Mouse (Mus musculus) gastrocnemius, adult 2 months (tissue): Measurements from ENCODE around the gene Acot7. TPM values are rescaled to one million over a fixed set of nuclear protein-coding genes. Genes with fewer than 3 reads are reported as not detected.

Source experiments
- DNase-seq: peaks from one replicate; pipeline ENCODE4 v3.0.0; 2022
- H3K27ac ChIP-seq: fragments of 200-600 bp; 2 replicates; pipeline ENCODE4 v1.8.1; 2022; ENCODE audit warnings: mild to moderate bottlenecking
- H3K4me3 ChIP-seq: fragments of 200-600 bp; 2 replicates; pipeline ENCODE4 v1.8.1; 2022; ENCODE audit warnings: mild to moderate bottlenecking, moderate library complexity
- CTCF ChIP-seq: fragments of 200-600 bp; IDR thresholded peaks from 2 replicates; pipeline ENCODE4 v1.8.1; 2022; ENCODE audit warnings: antibody characterized with exemption, mild to moderate bottlenecking, moderate library complexity
- intact Hi-C: fragments of 180-260 bp; cut with DNase I; formaldehyde crosslinking; loops from one replicate; pipeline ENCODE4 v1.15.1; 2025
- total RNA-seq, 2 experiments: library from RNA; stranded (reverse); gene quantifications; 2 replicates each; pipeline ENCODE4 v1.2.3; 2021

The Acot7 gene
- total RNA-seq, 2 experiments from 2014 or later = 12.7 to 22.8 TPM

DNA sequence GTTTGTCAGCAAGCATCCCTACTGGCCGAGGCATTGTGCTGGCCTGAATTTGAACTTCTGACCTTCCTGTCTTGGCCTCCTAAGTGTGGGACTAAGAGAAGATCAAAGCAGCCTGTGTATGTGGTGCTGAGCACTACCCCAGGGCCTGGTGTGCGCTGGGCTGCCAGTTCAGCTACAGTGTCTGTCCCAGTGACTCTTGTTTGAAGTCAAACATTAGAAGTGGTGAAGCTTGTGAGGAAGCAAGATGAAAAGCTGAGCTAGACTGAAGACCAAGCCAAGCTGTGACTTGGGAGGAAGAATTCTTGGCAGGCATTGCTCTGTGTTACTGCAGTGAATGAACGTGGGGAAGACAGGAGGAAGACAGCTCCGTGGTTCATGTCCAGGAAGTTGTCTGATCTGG, 31.7 kb downstream of the Acot7 start:
- no peak overlapping the region for H3K4me3 ChIP-seq
- H3K27ac ChIP-seq = no peak overlapping the region
- intact Hi-C loops = no loop called here
- DNase-seq = no peak
- TF ChIP-seq CTCF = no peak

DNA sequence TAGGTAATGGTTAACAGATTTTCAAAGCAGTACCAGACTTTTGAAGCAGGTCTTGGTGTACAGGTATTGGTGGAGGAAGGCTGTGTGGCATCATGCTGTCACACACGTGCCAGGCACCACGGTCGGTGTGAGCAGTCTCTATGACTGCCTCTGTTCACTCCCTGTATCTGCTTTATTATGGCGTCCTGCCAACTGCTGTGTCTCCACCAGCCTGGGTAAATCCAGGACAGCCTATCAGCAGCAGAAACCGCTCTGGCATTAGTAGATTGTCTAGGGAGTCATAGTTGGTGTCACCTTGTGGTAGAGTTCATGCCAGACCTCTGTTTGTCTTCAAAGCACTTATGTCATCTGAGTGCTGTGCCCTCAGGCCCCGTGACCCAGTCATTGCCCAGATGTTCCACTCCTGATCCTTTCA, 34.2 kb downstream of the Acot7 start:
- TF ChIP-seq CTCF = no peak
- intact Hi-C loops = loop anchor here (1.0 kb wide), 1 partner anchor 39 kb away; no protein-coding TSS in a partner anchor
- no peak for DNase-seq
- Histone ChIP-seq H3K4me3 (no peak overlapping the region), H3K27ac (no peak overlapping the region)

DNA sequence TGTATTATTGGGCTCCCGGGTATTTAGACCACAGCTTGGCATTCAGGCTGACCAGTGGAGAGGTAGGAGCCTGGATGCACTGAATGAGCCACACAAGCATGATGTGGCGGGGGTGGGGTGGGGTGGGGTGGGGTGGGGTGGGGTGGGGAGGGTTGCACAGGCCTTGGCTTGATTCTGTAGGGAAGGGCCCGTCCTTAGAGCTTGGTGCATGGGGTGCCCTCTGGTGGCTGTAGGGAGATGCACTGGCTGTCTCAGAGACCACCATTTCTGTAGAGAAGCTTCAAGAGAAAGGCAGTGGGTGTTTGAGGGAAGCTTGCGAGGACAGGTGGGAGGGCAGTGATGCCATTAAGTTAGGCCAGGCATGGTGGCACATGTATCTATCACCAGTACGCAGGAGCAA, 34.6 kb downstream of the Acot7 start:
- intact Hi-C loops = loop anchor here (1.0 kb wide), 1 partner anchor 39 kb away; no protein-coding TSS in a partner anchor
- H3K27ac ChIP-seq = no peak overlapping the region

DNA sequence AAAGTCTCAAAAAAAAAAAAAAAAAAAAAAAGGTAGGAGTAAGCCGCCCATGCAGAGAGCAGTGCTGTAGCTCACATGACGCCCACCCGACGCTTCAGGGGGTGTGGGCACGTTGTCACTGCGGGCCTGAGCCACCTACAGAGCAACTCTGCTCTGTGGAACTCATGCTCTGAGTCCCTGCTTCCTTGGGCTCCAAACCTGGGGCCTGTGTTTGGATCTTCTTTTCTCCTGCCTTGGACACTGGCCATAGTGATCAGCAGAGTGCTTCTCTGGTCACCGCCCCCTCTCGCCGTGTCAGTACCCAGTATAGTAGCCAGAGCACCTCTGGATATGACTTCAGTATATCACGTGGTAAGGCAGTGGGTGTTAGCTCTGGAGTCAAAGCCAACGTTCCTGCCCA, 35.0 kb downstream of the Acot7 start:
- no peak for TF ChIP-seq CTCF
- H3K4me3 ChIP-seq = no peak overlapping the region
- H3K27ac ChIP-seq = no peak overlapping the region
- intact Hi-C loops = loop anchor here (1.0 kb wide), 1 partner anchor 40 kb away; no protein-coding TSS in a partner anchor
- no peak for DNase-seq

More for the DNA sequence above, 34.6 kb downstream of the Acot7 start:
- TF ChIP-seq CTCF = peak; percentile 80
- H3K4me3 ChIP-seq = no peak overlapping the region
- DNase-seq = peak; percentile 72

DNA sequence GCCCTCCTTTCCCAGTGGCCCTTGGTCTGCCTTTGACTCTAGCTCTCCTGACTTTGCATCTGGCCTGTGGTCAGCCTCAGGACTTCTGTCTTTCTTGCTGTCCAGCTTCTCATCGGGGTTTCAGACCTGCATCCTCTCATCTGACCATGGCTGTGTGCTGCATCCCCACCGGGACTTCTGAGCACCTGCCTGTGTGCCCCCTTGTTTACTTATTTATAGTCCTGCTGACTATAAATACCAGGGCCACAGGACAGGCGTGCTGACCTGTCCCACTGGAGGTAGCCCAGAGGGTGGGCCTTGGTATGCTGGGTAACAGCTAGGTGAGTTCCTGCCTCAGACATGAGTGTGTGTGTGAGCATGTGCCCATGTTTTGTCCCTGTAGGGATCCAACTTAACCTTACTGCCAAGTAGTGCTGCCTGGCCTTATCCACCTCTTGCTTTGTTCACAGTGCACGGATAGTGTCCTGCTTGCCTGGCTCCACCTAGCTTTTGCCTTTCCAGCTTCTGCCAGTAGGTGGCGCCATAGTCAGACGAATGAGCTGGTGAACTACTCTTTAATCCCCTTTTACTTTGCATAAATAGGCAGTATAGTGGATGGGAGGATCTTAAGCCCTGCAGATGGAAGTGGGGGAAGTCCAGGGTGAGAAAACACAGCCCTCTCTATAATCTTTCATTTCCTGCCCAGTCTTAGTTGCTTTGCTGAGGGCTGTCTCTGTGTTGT, 36.0 kb downstream of the Acot7 start:
- TF ChIP-seq CTCF = peak; percentile 96
- Histone ChIP-seq H3K4me3 (no peak overlapping the region), H3K27ac (no peak overlapping the region)
- intact Hi-C loops = loop anchor here (1.0 to 2.0 kb wide), 2 partner anchors 59 to 69 kb away; no protein-coding TSS in a partner anchor
- peak; percentile 90 for DNase-seq

DNA sequence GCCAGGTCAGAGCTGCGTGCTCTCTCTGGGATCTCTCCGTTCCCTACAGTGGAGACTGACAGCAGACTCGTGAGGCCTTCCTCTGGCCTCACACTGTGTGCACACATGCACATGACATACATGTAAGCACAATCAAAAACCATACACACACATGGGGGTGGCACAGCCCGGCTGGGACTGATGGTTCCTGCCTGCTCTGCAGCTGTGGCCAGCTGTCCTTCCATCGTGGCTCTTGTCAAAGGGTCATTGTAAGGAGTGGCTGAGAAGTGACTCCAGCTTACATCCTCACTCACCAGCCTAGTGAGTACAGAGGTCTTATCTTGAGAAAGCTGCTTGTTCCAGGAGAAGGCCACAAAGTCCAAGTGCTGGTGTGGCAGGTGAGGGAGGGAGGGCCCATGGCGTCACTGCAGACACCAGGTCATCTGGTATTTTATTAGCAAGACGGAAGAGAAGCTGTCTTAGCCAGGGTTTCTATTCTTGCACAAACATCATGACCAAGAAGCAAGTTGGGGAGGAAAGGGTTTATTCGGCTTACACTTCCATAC, 37.0 kb downstream of the Acot7 start:
- no peak for DNase-seq
- no peak for TF ChIP-seq CTCF
- H3K27ac ChIP-seq = no peak overlapping the region
- intact Hi-C loops = loop anchor here (1.0 to 2.0 kb wide), 2 partner anchors 58 to 68 kb away; no protein-coding TSS in a partner anchor
- no peak overlapping the region for H3K4me3 ChIP-seq

DNA sequence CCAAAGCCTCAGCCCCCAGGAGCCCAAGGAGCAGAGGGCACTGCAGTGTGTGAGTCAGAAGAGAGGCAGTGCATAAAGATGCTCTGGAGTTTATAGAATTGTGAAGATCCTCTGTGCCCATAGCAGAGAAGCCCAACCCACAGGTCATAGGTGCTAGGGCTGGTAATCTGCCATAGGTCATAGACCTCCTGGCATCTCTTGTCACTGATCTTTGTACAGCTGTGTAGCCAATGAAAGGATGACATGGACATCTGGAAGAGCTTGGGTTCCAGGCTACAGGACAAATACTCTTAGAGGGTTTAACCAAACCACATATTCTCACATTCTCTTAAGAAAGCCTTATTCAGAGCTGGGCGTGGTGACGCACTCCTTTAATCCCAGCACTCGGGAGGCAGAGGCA, 41.7 kb downstream of the Acot7 start:
- TF ChIP-seq CTCF = no peak
- intact Hi-C loops = no loop called here
- Histone ChIP-seq H3K27ac (no peak overlapping the region), H3K4me3 (no peak overlapping the region)
- no peak for DNase-seq

DNA sequence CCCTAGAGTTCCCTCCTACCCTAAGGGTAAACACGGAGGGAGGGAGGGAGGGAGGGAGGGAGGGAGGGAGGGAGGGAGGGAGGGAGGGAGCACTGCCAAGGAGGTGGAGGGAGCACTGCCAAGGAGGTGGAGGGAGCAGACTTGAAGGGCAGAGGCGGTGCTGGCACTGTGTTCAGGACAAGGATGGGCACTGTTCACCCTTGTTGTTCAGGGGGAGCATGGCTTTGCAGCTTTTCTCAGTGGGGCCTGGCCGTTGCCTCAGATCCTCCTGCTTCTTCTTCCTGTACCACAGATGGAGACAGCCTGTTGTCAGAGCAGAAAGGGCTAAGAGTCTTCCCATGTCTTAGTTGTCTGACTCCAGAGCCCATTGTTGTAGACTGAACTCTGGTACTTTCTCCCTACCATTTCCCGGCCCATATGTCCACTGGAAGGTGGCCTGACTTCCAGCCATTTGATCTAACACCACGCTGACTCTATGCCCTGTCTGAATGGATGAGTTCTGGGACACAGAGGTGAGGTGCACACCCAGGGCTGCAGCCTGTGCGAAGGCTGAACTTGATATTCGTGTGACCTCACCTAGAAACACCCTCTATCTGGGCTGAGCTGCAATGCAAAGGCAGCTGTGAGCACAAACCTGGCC, 43.0 kb downstream of the Acot7 start:
- no peak for TF ChIP-seq CTCF
- Histone ChIP-seq H3K27ac (peak overlapping the region; percentile 38; the same call in 1 of the 2 replicates), H3K4me3 (no peak overlapping the region)
- intact Hi-C loops = no loop called here
- peak; percentile 60 for DNase-seq

DNA sequence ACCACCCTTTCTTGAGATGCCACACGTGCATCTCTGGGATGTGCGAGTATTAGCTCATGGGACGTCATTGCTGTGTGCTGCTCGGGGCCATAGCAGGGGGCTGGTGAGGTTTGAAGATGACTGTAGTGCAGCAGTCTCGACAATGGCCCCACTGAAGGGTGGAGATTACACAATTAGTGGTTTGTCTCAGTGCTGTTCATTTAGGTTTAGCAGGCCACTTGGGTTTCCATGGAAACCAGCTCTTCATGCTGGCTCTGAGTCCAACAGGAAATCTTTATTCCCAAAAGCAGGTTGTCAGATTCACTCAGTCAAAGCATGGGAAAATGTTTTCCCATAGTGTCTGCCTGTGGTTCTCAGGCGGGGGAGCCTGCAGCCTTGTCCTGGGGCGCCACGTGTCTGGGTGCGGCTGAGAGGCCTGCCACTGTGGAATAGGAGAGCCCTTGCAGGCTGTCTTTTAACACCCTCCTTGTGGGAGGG, 43.5 kb downstream of the Acot7 start:
- Histone ChIP-seq H3K4me3 (no peak overlapping the region), H3K27ac (peak overlapping the region; percentile 28; the same call in 1 of the 2 replicates)
- no peak for DNase-seq
- intact Hi-C loops = no loop called here
- no peak for TF ChIP-seq CTCF

DNA sequence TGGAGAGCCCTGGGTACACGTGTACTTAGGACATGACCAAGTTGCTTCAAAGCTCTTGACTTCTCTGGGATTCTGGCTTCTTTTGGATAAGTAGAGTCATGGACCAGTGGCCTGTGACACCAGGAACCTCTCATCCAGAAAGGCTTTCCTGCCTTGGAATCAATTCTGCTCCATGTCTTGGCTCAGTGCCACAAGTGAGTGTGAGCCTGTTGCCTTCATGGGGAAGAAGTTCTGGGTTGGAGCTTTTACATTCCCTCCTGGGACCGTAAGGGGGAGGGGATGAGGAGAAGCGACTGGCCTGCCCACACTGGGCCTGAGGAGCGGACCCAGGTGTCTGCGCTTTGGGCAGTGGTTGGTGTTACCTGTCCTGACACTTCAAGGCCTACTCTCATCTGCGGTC, 44.2 kb downstream of the Acot7 start:
- Histone ChIP-seq H3K4me3 (no peak overlapping the region), H3K27ac (0 out of 2 replicates have a peak overlapping the region, but pooled peaks have one; percentile 28)
- intact Hi-C loops = no loop called here
- no peak for TF ChIP-seq CTCF
- no peak for DNase-seq

DNA sequence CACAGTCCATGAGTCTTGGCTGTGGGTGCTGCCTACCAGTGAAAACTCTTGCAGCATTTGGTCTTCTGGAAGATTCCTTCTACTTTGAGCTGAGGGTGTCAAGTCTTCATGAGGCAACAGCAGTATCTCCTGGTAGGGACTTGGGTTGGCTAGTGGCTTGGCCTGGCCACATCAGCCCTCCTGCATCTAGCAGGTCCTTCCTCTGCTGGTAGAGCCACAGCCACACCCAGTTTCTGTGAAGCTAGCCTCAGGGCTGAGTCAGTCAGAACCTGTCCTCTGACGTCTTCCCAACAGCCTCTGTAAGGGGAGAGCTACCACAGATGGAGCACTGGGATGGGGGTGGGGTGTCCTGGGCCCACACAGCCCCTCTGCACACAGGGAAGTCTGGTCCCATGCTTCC, 44.6 kb downstream of the Acot7 start:
- no peak for DNase-seq
- Histone ChIP-seq H3K27ac (no peak overlapping the region), H3K4me3 (no peak overlapping the region)
- TF ChIP-seq CTCF = no peak
- intact Hi-C loops = no loop called here

DNA sequence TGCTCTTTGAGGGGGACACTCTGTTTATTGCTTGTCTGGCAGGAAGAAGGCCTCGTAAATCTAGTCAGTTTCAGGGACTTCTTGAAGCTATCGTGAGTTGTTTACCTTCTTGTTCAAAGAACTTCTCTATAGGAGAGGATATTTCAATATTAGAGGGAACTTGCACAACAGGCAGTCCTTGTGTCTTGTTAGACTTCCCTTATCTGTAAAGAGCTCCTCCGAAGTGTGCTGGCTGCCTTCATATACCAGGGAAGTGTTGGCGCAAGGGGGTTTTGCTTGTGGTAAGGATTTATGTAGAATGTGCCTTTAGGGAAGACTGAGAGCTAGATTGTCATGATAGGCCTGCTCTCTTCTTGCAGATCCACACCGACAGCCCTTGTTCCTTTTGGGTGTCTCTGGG, 46.2 kb downstream of the Acot7 start:
- peak; percentile 3 for DNase-seq
- Histone ChIP-seq H3K27ac (no peak overlapping the region), H3K4me3 (no peak overlapping the region)
- TF ChIP-seq CTCF = no peak
- intact Hi-C loops = no loop called here
